Mouse (Mus musculus) liver, postnatal 0 days (tissue): Measurements from ENCODE around the gene Tnfaip8l2.

Experiments used
- CTCF ChIP-seq: sonication (generic); IDR thresholded peaks from 2 replicates; pipeline ENCODE4 v1.5.1; 2016; ENCODE audit warnings: antibody characterized with exemption, low read depth
- EP300 ChIP-seq: IDR thresholded peaks from 2 replicates; pipeline ENCODE4 v1.6.1; 2016; ENCODE audit warnings: antibody characterized with exemption, low read depth, mild to moderate bottlenecking

DNA sequence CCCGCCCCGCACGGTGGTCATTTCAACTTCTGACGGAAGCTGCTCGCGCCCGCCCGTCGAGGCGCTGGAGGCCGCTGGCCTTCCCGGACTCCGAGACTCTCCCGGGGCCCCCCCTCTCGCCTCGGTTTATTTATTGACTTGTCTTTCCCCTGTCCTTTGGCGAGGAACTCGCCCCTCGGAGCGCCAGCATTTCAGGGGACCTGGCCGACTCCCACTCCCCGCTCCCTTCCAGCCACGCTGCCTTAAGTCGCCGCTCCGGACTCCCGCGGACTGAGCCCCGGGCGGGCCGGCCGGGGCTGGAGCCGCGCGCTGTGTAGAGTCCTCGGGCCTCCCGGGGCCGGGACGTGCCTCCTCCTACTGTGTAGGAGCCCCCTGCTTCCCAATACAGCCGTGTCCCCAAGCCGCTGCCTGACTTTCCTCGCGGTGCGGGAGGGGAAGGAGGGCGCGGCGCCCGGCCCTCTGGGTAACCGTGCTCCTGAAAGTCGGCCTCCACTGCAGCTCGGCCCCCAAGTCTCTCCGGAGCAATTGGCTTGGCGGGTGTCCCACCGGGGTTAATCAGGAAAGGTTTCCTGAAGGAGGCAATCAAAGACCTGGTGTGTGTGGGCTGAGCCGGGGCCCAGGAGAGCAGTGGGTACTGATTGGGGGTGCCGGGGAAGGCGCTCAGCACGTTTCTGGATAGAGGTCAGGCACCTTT, 31.2 kb upstream of the Tnfaip8l2 start:
- TF ChIP-seq CTCF (no peak), EP300 (no peak)
